Mouse (Mus musculus) frontal cortex, postnatal 36 days (tissue): ENCODE measurements at regions not wholly inside any gene's neighbourhood (a gene's known extent, or its start where the extent isn't known, plus 50 kb on each side); places are given as distances from the start of the nearest gene placed in this dataset.

Source experiments
- DNase-seq, 2 experiments: peaks; one replicate each; pipeline ENCODE4 v3.0.0; 2022; ENCODE audit warnings: low spot score in 2 of 2

DNA sequence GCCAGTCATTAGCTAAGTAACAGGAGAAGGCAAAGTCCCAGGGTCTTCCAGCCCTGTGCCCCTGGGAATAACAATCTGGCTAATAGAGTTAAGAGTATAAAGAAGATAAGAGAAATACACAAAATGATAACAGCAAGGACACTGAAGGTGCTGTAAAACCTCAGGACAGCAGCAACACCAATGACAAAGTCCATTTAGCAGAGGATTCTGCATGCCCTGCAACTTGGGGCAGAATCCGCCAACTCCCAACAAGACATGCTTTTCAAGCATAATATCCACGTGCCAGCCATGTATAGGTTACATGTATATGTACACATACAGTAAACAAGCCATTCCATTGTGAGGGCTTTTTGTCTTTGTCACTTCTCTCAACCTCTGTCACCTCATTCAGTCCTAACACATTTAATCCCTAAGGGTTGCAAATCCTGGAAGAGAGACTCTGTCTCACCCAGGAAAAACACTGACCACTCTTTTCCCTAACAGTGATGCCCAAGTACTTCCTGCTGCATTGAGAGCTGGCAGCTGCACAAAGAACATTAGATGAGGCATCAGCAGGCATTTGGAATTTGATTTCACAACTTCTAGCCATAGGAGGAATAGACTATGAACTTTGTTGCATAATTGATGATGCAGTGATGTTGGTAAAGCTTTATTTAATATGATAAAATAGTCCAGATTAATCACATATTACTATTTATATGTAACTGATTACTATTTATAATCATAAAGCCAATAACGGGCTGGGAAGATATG, 105.8 kb upstream of the Slc4a7 start:
- DNase-seq, result no peak

DNA sequence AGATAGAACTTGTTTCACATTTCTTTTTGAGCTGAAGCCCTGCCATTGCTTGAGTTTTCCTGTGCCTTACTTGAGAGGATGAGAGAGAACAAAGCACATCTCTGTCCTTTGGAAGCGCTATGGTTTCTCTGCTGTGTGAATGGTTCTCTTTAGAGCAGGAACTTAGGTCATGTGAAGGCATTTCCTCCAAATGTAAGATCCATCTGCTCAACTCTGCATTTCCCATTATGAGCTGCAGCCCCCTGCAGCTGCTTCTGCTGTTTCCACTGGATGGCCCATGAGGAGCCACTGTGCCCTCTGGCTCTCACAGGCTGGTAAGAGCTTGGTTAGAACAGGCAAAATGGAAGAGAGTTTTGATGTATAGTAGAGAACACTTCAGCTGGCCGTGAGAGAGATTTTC, 102.5 kb upstream of the Slc4a7 start:
- DNase-seq, result no peak

DNA sequence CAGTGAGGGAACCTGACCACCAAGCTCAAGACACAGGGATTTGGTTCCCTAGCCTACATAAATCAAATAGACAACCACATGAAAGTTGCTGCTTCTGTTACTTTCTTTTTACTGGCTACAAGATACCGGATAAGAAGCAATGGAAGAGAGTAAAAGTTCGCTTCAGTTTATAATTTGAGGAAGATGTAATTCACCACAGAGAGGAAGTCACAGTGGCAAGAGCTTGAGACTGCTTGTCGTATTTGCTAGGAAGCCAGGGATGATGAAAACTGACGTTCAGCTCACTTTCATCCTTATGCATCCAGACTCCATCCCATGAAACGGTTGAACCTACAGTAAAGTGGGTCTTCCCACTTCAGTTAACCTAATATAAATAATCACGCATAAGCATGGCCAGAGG, 102.1 kb upstream of the Slc4a7 start:
- no peak for DNase-seq

DNA sequence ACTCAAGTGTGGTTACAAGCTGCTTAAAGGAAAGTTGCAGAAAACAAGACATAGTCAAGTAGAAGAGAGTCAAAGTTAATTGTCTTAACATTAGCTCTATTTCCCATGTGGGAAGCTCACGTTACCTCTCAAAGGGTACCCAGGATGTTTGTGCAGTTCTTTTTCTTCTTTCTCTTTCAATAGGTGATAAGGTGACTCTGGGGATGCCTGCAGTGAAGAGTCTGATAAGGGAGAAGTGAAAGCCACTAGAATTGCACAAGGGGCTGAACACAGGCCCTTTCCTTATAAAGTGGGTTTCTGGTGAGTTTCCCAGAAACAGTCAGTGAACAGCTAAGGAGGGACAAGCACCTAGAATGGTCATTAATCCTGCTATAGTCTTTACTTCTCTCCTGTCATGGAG, 98.6 kb upstream of the Slc4a7 start:
- DNase-seq, result no peak

DNA sequence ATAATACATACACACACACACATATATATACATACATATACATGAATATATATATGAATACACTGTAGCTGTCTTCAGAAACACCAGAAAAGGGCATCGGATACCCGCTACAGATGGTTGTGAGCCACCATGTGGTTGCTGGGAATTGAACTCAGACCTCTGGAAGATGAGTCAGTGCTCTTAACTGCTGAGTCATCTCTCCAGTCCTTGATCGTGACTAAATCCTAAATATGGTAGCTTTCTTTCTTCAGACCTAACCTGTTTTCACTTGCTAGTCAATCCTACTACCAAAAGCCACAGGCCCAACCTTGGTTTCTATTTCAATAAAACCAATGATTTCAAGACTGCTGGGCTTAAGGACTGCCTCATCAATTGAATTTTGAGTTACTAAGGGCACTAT, 95.0 kb upstream of the Slc4a7 start:
- DNase-seq, result no peak

DNA sequence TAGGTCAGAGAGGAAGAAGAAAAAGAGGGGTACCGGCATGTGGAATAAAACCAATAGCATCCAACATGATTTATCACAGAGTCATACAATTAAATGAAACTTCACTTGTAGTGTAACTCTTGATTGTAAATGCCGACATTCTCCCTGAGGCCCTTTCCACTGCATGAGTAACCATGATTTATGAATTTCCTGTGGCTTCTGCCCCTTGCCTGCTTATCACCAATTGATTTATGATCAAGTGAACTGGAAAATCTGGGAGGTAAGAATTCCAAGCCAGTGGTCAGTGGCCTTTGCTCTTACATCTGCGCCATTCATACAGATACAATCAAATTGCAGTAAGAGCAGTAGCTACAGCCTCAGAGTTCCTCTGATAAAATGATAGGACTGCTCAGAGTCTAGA, 89.8 kb upstream of the Slc4a7 start:
- DNase-seq, result no peak

DNA sequence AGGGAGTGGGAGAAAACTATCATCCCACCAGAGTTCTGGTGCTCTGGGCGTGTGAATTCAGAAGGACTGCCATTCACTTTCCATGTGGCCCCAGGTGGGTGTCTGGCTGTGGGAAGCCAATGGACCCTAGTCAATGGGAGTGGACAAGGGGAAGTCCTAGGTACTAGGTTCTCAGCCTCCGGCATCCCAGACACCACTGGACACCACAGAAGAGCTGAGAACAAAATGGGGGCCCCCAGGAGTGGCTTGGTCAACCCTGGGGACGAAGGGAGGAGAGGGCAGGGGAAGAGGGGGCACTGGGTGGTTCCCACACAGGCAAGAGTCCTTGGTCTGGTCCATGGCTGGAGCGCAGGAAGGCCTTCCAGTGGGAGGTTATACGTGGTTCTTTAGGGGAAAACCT, 81.8 kb upstream of the Slc4a7 start:
- no peak for DNase-seq

DNA sequence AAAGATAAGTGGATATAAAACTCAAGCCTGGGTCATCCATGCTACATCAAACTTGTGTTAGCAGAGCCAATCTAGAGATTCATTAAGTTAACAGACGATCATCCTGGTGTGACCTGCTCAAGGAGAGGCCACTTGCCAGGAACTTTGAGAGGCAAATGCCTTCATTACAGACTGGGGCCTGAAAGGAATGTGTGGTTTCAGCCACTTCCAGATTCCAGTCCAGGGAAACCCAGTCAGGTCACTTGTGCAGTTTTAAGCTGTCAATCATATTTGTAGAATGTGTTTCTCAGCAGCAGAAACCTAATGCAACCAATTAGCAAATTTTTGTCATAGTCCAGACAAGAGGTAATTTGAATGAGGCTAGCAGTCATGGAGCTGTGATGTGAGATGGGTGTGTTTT, 73.4 kb upstream of the Slc4a7 start:
- no peak for DNase-seq

DNA sequence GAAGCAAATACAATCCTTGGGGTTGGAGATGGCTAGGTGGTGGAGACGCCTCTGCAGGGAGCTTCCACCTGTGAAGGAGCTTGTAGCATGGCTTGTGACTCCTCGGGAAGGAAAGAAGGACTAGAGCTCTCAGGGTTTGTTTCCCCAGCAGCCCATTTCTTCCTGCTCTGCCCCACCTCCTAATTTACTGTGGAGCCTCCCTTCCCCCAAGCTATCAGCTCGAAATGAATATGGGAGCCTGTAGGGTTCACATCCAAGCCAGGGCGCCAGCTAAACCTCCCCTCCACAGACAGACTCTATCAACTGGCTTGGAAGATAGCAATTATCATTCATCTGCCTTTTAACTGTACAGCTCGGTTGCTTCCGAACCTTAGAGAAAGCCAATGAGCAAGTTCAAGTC, 70.3 kb upstream of the Slc4a7 start:
- no peak for DNase-seq

DNA sequence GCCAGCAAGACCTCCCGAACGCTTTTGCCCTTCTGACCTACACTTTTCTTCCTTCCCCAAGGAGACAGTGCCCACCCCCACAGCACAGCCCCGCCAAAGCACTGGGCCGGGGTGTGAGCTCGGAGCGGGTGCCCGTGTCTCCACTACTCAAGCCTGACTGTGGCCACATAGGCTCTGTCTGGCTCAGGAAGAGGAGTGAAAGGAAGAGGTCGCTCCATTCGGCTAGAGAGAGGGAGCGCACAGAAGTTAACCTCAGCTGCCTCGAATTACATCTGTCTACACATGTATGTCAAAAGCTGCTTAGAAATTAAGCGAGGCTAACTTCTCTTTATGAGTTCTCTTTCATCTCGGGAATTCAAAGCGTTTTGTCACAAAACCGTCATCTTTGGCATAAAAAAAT, 69.6 kb upstream of the Slc4a7 start:
- peak in 1 of 2 experiments; percentile 9 for DNase-seq

DNA sequence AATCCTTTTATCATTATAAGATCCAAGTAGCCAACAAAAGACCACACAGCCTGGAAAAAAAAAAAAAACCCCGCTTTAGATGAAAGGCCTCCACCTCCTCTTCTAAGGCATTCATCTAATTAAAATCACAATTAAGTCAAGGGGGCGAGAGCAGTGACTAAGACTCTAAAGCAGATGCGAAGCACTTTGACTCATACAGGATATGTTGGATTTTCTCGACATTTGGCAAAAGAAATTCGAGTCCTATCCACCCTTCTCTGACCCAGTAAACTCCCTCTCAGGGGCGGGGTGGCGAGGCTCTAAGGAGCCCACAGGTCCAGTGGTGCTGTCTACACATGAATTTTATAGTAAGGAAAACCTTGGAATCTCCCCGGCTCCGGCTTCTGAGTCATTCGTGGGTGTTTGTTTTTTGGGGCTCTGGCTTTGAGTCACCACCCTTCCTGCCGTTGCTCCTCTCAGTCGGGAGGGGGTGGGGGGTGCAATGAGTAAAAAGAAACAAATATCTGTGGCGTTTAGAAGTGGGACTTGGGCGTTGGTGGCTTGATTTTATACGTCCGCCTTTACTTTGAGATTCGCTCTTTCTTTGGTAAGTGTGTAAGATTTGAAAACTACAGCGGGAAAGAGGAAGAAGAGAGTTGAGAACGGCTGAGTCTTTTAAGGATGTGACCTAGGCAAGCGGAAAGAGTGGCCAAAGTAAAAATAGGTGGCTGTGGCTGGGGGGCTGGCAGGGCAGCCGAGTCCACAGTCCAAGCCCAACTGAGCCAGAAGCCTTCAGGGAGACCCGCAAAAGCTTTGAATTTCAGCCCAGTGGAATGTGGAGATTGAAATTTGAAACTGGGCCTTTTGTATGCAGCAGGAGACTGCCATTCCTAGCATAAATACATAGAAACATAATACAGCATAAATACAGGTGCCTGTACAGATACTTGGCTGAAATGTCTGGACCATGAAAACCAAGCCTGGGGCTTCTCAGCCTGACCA, 68.8 kb upstream of the Slc4a7 start:
- DNase-seq, result peak; percentile 56 to 78

DNA sequence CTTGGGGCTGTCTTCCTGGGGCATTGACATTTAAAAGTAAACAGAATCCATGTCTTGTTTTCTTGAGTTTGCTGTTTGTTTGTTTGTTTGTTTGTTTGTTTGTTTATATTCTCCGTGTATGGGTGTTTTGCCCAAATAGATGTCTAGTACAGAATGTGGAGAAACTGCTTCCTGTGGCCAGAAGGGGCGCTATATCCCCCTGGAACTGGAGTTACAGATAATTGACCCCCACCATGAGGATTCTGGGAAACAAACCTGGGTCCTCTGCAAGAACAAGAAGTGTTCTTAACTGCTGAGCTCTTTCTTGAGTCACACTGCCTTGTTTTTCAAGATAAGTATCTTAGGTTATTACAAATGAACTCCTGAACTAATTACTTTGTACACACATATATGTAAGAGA, 68.1 kb upstream of the Slc4a7 start:
- no peak for DNase-seq

DNA sequence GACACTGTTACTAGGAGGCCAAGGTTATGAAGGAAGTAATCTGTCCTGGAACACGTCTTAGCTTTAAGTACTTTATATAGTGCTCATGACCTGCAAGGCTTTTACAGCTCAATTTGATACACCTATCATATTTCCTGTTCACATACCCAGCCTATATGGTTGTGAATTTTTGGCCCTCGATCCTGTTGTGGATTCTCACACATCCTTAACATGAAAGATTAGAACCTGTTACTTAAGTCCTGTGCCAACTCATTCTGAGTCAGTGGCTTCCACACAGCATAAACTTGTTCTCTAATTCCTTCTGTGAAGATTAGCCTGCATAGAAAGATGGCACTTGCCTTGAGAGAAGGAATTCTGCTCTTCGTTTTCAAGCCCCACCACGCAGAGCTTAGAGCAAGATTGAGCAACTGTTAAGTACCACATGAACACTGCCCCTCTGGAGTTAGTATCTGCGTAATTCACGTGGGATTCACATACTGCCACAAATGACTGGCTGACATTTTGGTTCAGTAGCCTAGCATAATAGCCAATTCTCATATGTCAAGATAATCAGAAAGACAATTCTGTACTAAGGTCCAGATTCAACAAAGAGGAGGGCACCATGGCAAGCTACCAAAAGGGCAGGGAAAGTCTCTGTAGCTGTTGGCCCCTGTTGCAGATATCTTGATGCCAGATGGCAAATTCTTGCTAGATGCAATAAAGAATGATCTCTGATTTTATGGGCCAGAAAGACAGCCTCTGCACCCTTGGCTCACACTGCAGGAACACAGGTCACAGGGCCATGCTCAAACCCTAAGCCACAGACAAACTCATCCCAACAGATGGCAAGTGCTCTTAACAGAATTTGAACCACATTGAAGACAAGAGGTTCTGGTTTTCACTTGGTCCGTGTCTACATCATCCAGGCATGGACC, 62.7 kb upstream of the Slc4a7 start:
- no peak for DNase-seq

DNA sequence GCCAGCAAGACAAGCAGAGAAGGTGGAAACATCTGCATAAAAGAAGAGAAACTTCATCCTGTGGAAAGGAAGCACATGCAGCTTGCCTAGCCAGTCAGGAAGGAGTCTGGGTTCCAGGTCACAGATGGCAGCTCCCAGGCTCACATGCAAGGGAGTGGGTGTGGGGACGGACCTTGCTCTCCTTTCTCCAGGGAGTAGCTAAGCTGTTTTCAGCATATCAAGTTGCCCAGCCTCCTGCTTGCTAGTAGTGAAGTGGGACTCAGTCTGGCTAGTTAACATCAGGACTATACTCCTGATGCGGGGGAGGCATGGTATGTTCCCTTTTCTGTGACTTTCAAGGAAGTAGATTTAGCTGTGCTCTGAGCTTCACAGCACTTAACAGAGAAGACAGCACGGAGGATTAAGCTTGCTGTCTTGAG, 62.0 kb upstream of the Slc4a7 start:
- peak in 1 of 2 experiments; percentile 16 for DNase-seq

DNA sequence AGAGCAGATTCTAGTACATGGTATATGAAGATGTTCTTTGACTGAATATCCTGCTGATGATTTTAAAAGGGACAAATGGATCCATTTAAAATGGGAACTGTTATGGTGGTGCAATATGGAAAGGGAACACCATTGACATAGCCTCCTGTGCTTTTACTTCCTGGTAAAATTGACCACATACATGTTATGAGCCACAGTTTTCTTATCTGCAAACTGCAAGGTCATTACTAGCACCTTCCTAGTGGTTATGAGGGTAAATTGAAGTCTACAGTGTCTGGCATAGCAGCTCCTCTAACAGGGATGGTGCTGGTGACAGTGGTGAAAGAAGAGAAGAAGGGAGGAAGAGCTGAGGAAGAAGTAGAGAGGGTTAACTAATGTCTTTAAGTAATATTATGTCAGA, 61.5 kb upstream of the Slc4a7 start:
- DNase-seq, result no peak

DNA sequence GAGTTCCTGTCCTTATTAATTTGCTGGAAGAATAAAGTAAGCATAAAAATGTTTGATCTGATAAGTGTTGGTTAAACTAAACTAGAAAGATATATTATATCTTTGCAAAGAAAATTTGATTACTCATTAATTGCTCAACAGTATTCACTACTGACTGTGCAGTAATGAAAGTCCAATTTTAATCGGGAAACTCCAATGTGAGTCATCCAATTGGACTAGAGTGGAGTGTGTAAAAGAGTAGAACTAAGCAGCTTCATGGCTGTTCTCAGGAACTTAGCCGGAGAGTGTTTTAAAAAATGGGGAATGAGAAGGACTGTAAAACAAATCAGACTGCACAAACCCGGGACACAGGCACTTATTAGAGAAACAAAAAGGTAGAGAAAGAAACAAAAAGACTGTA, 58.5 kb upstream of the Slc4a7 start:
- no peak for DNase-seq

DNA sequence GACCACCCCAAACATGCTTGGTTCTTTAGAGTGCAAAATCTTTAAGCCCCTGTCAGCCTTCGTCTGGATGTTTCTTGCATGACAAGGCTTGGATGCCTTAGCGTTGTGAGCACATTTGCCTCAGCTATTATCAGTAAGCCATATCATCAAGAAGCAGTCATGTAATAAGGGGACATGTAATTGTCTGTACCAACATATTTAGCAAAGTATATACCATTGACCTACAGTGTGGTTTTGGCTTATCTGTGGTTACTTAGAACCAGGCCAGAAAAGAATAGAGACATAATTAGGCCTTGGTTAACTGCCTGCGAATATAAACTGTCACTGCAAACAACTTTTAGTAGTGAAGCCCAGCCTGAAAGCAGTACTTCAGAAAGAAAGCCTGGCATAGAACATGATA, 57.0 kb upstream of the Slc4a7 start:
- DNase-seq, result no peak
